Mouse (Mus musculus): Measurements from ENCODE around the gene Npcd. TPM values are rescaled to one million over a fixed set of nuclear protein-coding genes. Genes with fewer than 3 reads are reported as not detected.

Npcd gene
- polyA plus RNA-seq, 1 experiment from 2014 or later: not detected

GRCm38 (mm10) chr15:79750266-79750665 is 83.8 kb downstream of the Npcd start:
- H3K4me1 ChIP-seq (replicated peaks): peaks cover 9% of the 10 kb centered on the region; the same call in 1 of the 2 replicates
- WGBS: 87% methylated on average over 8 of the region's 8 CpGs
- no peak for ATAC-seq (ENCODE audit: insufficient number of reproducible peaks, insufficient read depth, low FRiP score, low TSS enrichment, low read depth)
- no peak overlapping the region for H3K9ac ChIP-seq (replicated peaks)
- no peaks in the 10 kb centered on the region for H3K9me3 ChIP-seq
- H3K27ac ChIP-seq: no peak overlapping the region
- H3K4me3 ChIP-seq (replicated peaks): no peak overlapping the region
- no peaks in the 10 kb centered on the region for H3K27me3 ChIP-seq
- no peaks in the 10 kb centered on the region for H3K36me3 ChIP-seq
- no peak overlapping the region for H3K4me2 ChIP-seq

- Histone ChIP-seq H3K27ac (no peak overlapping the region), H3K4me2 (no peak overlapping the region), H3K36me3 (no peaks in the 10 kb centered on the region), H3K27me3 (no peaks in the 10 kb centered on the region), H3K9ac (replicated peaks) (no peak overlapping the region), H3K4me3 (replicated peaks) (no peak overlapping the region), H3K9me3 (no peaks in the 10 kb centered on the region), H3K4me1 (replicated peaks) (peaks cover 18% of the 10 kb centered on the region)
- 90% methylated on average over 7 of the region's 7 CpGs for WGBS
- ATAC-seq (ENCODE audit: insufficient number of reproducible peaks, insufficient read depth, low FRiP score, low TSS enrichment, low read depth): no peak
Observed at GRCm38 (mm10) chr15:79749162-79749561, 84.9 kb downstream of the Npcd start.

- no peak for ATAC-seq (ENCODE audit: insufficient number of reproducible peaks, insufficient read depth, low FRiP score, low TSS enrichment, low read depth)
Observed at GRCm38 (mm10) chr15:79747998-79748397, 86.0 kb downstream of the Npcd start.

GRCm38 (mm10) chr15:79745883-79746282 is 88.2 kb downstream of the Npcd start:
- Histone ChIP-seq H3K4me2 (no peak overlapping the region), H3K27me3 (no peaks in the 10 kb centered on the region), H3K4me3 (replicated peaks) (no peak overlapping the region), H3K27ac (no peak overlapping the region), H3K4me1 (replicated peaks) (peaks cover 31% of the 10 kb centered on the region), H3K9me3 (no peaks in the 10 kb centered on the region), H3K9ac (replicated peaks) (no peak overlapping the region), H3K36me3 (no peaks in the 10 kb centered on the region)
- 88% methylated on average over 5 of the region's 5 CpGs for WGBS
- no peak for ATAC-seq (ENCODE audit: insufficient number of reproducible peaks, insufficient read depth, low FRiP score, low TSS enrichment, low read depth)

More at GRCm38 (mm10) chr15:79747998-79748397, 86.0 kb downstream of the Npcd start:
- Histone ChIP-seq H3K9me3 (no peaks in the 10 kb centered on the region), H3K9ac (replicated peaks) (no peak overlapping the region), H3K4me2 (no peak overlapping the region), H3K4me3 (replicated peaks) (no peak overlapping the region), H3K36me3 (no peaks in the 10 kb centered on the region), H3K27ac (no peak overlapping the region), H3K4me1 (replicated peaks) (peaks cover 20% of the 10 kb centered on the region), H3K27me3 (no peaks in the 10 kb centered on the region)
- 52% methylated on average over 11 of the region's 11 CpGs for WGBS

- Histone ChIP-seq H3K27ac (0 out of 2 replicates have a peak overlapping the region, but pooled peaks have one; percentile 51), H3K27me3 (no peaks in the 10 kb centered on the region), H3K9me3 (no peaks in the 10 kb centered on the region), H3K4me2 (0 out of 2 replicates have a peak overlapping the region, but pooled peaks have one; percentile 8), H3K36me3 (no peaks in the 10 kb centered on the region; the same call in 1 of the 2 replicates), H3K9ac (replicated peaks) (0 out of 2 replicates have a peak overlapping the region, but pooled peaks have one; percentile 27), H3K4me3 (replicated peaks) (no peak overlapping the region), H3K4me1 (replicated peaks) (peaks cover 36% of the 10 kb centered on the region)
- ATAC-seq (ENCODE audit: insufficient number of reproducible peaks, insufficient read depth, low FRiP score, low TSS enrichment, low read depth): no peak
- WGBS: 66% methylated on average over 10 of the region's 10 CpGs
Observed at GRCm38 (mm10) chr15:79745312-79745711, 88.7 kb downstream of the Npcd start.

GRCm38 (mm10) chr15:79744742-79745141 is 89.3 kb downstream of the Npcd start:
- 78% methylated on average over 8 of the region's 8 CpGs for WGBS
- Histone ChIP-seq H3K9me3 (no peaks in the 10 kb centered on the region), H3K4me1 (replicated peaks) (peaks cover 41% of the 10 kb centered on the region), H3K9ac (replicated peaks) (0 out of 2 replicates have a peak overlapping the region, but pooled peaks have one; percentile 27), H3K4me2 (no peak overlapping the region), H3K27ac (0 out of 2 replicates have a peak overlapping the region, but pooled peaks have one; percentile 51), H3K27me3 (no peaks in the 10 kb centered on the region), H3K36me3 (peaks cover 3% of the 10 kb centered on the region), H3K4me3 (replicated peaks) (no peak overlapping the region)
- no peak for ATAC-seq (ENCODE audit: insufficient number of reproducible peaks, insufficient read depth, low FRiP score, low TSS enrichment, low read depth)

GRCm38 (mm10) chr15:79744001-79744400 is 90.0 kb downstream of the Npcd start:
- Histone ChIP-seq H3K36me3 (peaks cover 11% of the 10 kb centered on the region), H3K4me3 (replicated peaks) (no peak overlapping the region), H3K4me2 (no peak overlapping the region), H3K27ac (no peak overlapping the region), H3K4me1 (replicated peaks) (peaks cover 41% of the 10 kb centered on the region), H3K9me3 (no peaks in the 10 kb centered on the region), H3K9ac (replicated peaks) (no peak overlapping the region), H3K27me3 (no peaks in the 10 kb centered on the region)
- 96% methylated on average over 11 of the region's 11 CpGs for WGBS
- no peak for ATAC-seq (ENCODE audit: insufficient number of reproducible peaks, insufficient read depth, low FRiP score, low TSS enrichment, low read depth)

- Histone ChIP-seq H3K4me2 (peak overlapping the region; percentile 78), H3K4me1 (replicated peaks) (peaks cover 41% of the 10 kb centered on the region), H3K9me3 (no peaks in the 10 kb centered on the region), H3K36me3 (peaks cover 24% of the 10 kb centered on the region), H3K27me3 (no peaks in the 10 kb centered on the region), H3K9ac (replicated peaks) (peak overlapping the region; percentile 95), H3K27ac (peak overlapping the region; percentile 67), H3K4me3 (replicated peaks) (peak overlapping the region; percentile 97)
- WGBS: under 1% methylated on average over 23 of the region's 23 CpGs
- ATAC-seq (ENCODE audit: insufficient number of reproducible peaks, insufficient read depth, low FRiP score, low TSS enrichment, low read depth): peak; percentile 8; the same call in 1 of the 2 replicates
Observed at GRCm38 (mm10) chr15:79742706-79743023, 91.4 kb downstream of the Npcd start.

GRCm38 (mm10) chr15:79741921-79742705 is 91.9 kb downstream of the Npcd start, which contains the start of gene Sun2:
Sun2 (minus strand) TSS chr15:79742536.
- Histone ChIP-seq H3K36me3 (peaks cover 29% of the 10 kb centered on the region), H3K9me3 (no peaks in the 10 kb centered on the region), H3K4me2 (peak within 1 kb of the TSS; percentile 78), H3K4me3 (replicated peaks) (peak within 1 kb of the TSS; percentile 97), H3K27ac (peak within 1 kb of the TSS; percentile 67), H3K4me1 (replicated peaks) (peaks cover 41% of the 10 kb centered on the region), H3K9ac (replicated peaks) (peak within 1 kb of the TSS; percentile 95), H3K27me3 (no peaks in the 10 kb centered on the region)
- under 1% methylated on average over 93 of the region's 93 CpGs for WGBS
- peak; percentile 93 for ATAC-seq (ENCODE audit: insufficient number of reproducible peaks, insufficient read depth, low FRiP score, low TSS enrichment, low read depth)

- Histone ChIP-seq H3K4me2 (peak overlapping the region; percentile 78), H3K9ac (replicated peaks) (peak overlapping the region; percentile 95), H3K4me3 (replicated peaks) (peak overlapping the region; percentile 97), H3K4me1 (replicated peaks) (peaks cover 41% of the 10 kb centered on the region), H3K9me3 (no peaks in the 10 kb centered on the region), H3K27ac (peak overlapping the region; percentile 67), H3K27me3 (no peaks in the 10 kb centered on the region), H3K36me3 (peaks cover 37% of the 10 kb centered on the region)
- no peak for ATAC-seq (ENCODE audit: insufficient number of reproducible peaks, insufficient read depth, low FRiP score, low TSS enrichment, low read depth)
- WGBS: 39% methylated on average over 14 of the region's 14 CpGs
Observed at GRCm38 (mm10) chr15:79741173-79741858, 92.7 kb downstream of the Npcd start.

- no peak for ATAC-seq (ENCODE audit: insufficient number of reproducible peaks, insufficient read depth, low FRiP score, low TSS enrichment, low read depth)
- peak overlapping the region; percentile 95 for H3K9ac ChIP-seq (replicated peaks)
- H3K27ac ChIP-seq: no peak overlapping the region
- peak overlapping the region; percentile 97 for H3K4me3 ChIP-seq (replicated peaks)
- no peaks in the 10 kb centered on the region for H3K9me3 ChIP-seq
- H3K4me2 ChIP-seq: peak overlapping the region; percentile 78
- peaks cover 41% of the 10 kb centered on the region for H3K4me1 ChIP-seq (replicated peaks)
- H3K36me3 ChIP-seq: peaks cover 42% of the 10 kb centered on the region
- H3K27me3 ChIP-seq: no peaks in the 10 kb centered on the region
- WGBS: 83% methylated on average over 3 of the region's 3 CpGs
Observed at GRCm38 (mm10) chr15:79740739-79741138, 93.3 kb downstream of the Npcd start.
